Mouse (Mus musculus) urinary bladder, postnatal 4 days (tissue): ENCODE measurements around the gene Eef1b2.
"Not testable (repeated sequence)": the region's sequence is repeated elsewhere in the genome, so short reads cannot be mapped to it uniquely, and the experiment has no call there.

Source experiments
- DNase-seq, 2 experiments: peaks; one replicate each; pipeline ENCODE4 v3.0.0; 2021 to 2022; ENCODE audit warnings: low spot score in 2 of 2

The Eef1b2 gene

GRCm38 (mm10) chr1:63176604-63177421, at the start of gene Eef1b2, which contains the start of gene Ndufs1:
Eef1b2 (plus strand) TSS chr1:63176825.
Ndufs1 (minus strand) TSS chr1:63176833.
- DNase-seq = peak; percentile 95 to 97

GRCm38 (mm10) chr1:63129273-63129672, 47.4 kb upstream of the Eef1b2 start:
- DNase-seq = no peak

GRCm38 (mm10) chr1:63129857-63130690, 46.6 kb upstream of the Eef1b2 start:
- DNase-seq = no peak

GRCm38 (mm10) chr1:63130883-63131282, 45.7 kb upstream of the Eef1b2 start:
- DNase-seq = no peak

GRCm38 (mm10) chr1:63131766-63132165, 44.9 kb upstream of the Eef1b2 start:
- no peak for DNase-seq

- DNase-seq = no peak
Observed at GRCm38 (mm10) chr1:63134530-63134929, 42.1 kb upstream of the Eef1b2 start.

- no peak for DNase-seq
Observed at GRCm38 (mm10) chr1:63137971-63138370, 38.7 kb upstream of the Eef1b2 start.

GRCm38 (mm10) chr1:63138586-63138985, 38.0 kb upstream of the Eef1b2 start:
- not testable (repeated sequence) for DNase-seq

GRCm38 (mm10) chr1:63140231-63140630, 36.4 kb upstream of the Eef1b2 start:
- no peak for DNase-seq

- DNase-seq = no peak
Observed at GRCm38 (mm10) chr1:63168638-63169037, 8.0 kb upstream of the Eef1b2 start.

GRCm38 (mm10) chr1:63175853-63176252, 772 bp upstream of the Eef1b2 start:
- no peak for DNase-seq

GRCm38 (mm10) chr1:63176259-63176603, 394 bp upstream of the Eef1b2 start:
- no peak for DNase-seq

GRCm38 (mm10) chr1:63178308-63178707, 1.7 kb downstream of the Eef1b2 start:
- DNase-seq = no peak

GRCm38 (mm10) chr1:63180122-63180521, 3.5 kb downstream of the Eef1b2 start:
- DNase-seq = no peak

GRCm38 (mm10) chr1:63180575-63180974, 4.0 kb downstream of the Eef1b2 start:
- DNase-seq = not testable (repeated sequence)

- DNase-seq = peak; percentile 82 to 90
Observed at GRCm38 (mm10) chr1:63181019-63181418, 4.4 kb downstream of the Eef1b2 start.

- no peak for DNase-seq
Observed at GRCm38 (mm10) chr1:63181480-63181879, 4.9 kb downstream of the Eef1b2 start.

- DNase-seq = peak in 1 of 2 experiments; percentile 23
Observed at GRCm38 (mm10) chr1:63182212-63182611, 5.6 kb downstream of the Eef1b2 start.

GRCm38 (mm10) chr1:63182636-63183270, 6.1 kb downstream of the Eef1b2 start:
- peak in 1 of 2 experiments; percentile 64 for DNase-seq

GRCm38 (mm10) chr1:63185430-63185829, 8.8 kb downstream of the Eef1b2 start:
- not testable (repeated sequence) for DNase-seq

GRCm38 (mm10) chr1:63188536-63188935, 11.9 kb downstream of the Eef1b2 start:
- DNase-seq = no peak

GRCm38 (mm10) chr1:63190851-63191250, 14.2 kb downstream of the Eef1b2 start:
- no peak for DNase-seq
